Mouse (Mus musculus): Measurements from ENCODE around the gene Kcnk4. TPM values are rescaled to one million over a fixed set of nuclear protein-coding genes. Genes with fewer than 3 reads are reported as not detected.

Gene Kcnk4
- polyA plus RNA-seq (2012; fragmentation: generic; extraction: Trizol) = 0.26 TPM
- long read RNA-seq, experiment 1, partial matches to known transcripts = 0 of 1 reads
- long read RNA-seq, experiment 1, other reads (novel, unspliced or antisense) = 1 of 1 reads
- long read RNA-seq, experiment 2 = 0 reads

DNA sequence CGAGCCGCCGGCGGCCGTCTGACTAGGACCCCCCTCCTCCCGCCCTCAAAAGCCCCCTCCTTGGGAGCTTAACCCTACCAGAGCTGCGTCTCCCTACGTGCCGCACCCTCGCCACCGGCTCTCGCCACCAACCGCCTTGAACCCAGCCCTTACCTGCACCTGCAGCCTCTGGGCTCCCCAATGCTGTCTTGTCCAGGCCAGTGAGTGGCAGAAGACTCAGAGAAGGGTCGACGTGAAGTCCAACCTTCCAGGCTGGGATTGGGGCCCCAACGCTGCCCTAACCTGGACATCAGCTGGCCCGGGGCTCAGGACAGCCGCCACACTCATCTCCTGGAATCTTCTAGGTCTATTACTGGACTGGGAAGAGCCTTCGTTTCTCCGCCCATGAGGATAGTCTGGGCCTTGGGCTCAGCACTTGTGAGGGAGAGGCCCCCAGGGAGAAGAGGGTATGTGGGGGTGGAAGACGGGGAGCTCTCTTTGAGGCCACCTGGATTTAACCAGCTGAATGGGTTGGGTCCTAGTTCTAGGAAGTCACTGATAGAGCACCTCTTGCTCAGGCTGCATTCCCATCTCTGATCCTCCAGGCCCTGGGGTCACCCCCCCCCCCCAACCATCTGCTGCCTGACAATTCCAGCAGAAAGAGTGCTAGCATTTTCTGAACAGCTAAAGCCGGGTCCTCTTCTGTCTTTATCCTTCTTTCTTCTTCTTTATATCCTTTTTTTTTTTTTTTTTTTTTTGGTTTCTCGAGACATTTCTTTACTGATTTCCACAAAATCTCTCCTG, at the start of gene Kcnk4:
Gene Kcnk4 (minus strand): TSS at position 321 of the 783 bp plus-strand sequence.
- no peaks in the 10 kb centered on the region for H3K79me3 ChIP-seq (ENCODE audit: low read depth)

DNA sequence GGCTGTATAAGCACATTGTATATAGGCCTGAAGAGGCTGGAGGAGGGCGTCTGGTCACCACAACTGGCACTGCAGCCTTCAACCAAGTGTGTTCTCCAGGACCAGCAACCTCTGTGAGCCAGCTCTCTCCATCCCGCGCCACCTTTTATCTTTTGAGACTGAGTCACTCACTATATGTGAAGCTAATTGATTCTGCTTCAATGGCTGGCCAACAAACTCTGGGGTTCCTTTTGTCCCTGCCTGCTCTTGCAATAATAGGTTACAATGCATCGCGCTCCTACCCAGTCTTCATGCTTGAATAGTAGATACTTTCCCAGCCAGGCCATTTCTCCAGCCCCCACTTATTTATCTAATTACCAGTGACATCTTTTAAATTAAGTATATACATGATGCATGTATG, 49.3 kb upstream of the Kcnk4 start:
- Histone ChIP-seq H3K36me3 (ENCODE audit: control insufficient read depth, insufficient read depth) (peaks cover 27% of the 10 kb centered on the region), H3K27me3 (ENCODE audit: control insufficient read depth, insufficient read depth, insufficient read length) (no peaks in the 10 kb centered on the region), H3K79me3 (ENCODE audit: low read depth) (peaks cover 3% of the 10 kb centered on the region), H3ac (ENCODE audit: control insufficient read depth, insufficient read length, low read depth) (no peak overlapping the region), H3K79me2 (ENCODE audit: control insufficient read depth, insufficient read depth) (peaks cover 27% of the 10 kb centered on the region), H3K4me3 (ENCODE audit: insufficient read depth, poor library complexity, severe bottlenecking) (no peak overlapping the region)
- TF ChIP-seq MAX (IDR thresholded peaks at IDR 0.05) (no peak), MYOG (IDR thresholded peaks at IDR 0.05; ENCODE audit: control insufficient read depth, extremely low read depth, insufficient read length) (no peak), MYOD1 (IDR thresholded peaks at IDR 0.05; ENCODE audit: control insufficient read depth, insufficient read length, low read depth) (no peak), CEBPB (IDR thresholded peaks at IDR 0.05; ENCODE audit: low read depth) (no peak)

More for the DNA sequence above, at the start of gene Kcnk4:
- TF ChIP-seq USF1 (IDR thresholded peaks at IDR 0.05; ENCODE audit: low read depth) (no peak), FOSL1 (IDR thresholded peaks at IDR 0.05; ENCODE audit: insufficient read depth, low read length, poor library complexity, severe bottlenecking) (no peak), MAX (IDR thresholded peaks at IDR 0.05) (no peak), CTCF (IDR thresholded peaks at IDR 0.05; ENCODE audit: control insufficient read depth, insufficient read depth, insufficient read length) (no peak), MYOD1 (IDR thresholded peaks at IDR 0.05; ENCODE audit: control insufficient read depth, insufficient read length, low read depth) (no peak), MYOG (IDR thresholded peaks at IDR 0.05; ENCODE audit: control insufficient read depth, extremely low read depth, insufficient read length) (no peak), CEBPB (IDR thresholded peaks at IDR 0.05; ENCODE audit: low read depth) (no peak)
- no peaks in the 10 kb centered on the region for H3K79me2 ChIP-seq (ENCODE audit: control insufficient read depth, insufficient read depth)
- H3ac ChIP-seq (ENCODE audit: control insufficient read depth, insufficient read length, low read depth) = peak within 1 kb of the TSS; percentile 8
- H3K4me3 ChIP-seq (ENCODE audit: insufficient read depth, poor library complexity, severe bottlenecking) = no peak within 1 kb of the TSS
- H3K27me3 ChIP-seq (ENCODE audit: control insufficient read depth, insufficient read depth, insufficient read length) = peaks cover 18% of the 10 kb centered on the region
- no peaks in the 10 kb centered on the region for H3K36me3 ChIP-seq (ENCODE audit: control insufficient read depth, insufficient read depth)

DNA sequence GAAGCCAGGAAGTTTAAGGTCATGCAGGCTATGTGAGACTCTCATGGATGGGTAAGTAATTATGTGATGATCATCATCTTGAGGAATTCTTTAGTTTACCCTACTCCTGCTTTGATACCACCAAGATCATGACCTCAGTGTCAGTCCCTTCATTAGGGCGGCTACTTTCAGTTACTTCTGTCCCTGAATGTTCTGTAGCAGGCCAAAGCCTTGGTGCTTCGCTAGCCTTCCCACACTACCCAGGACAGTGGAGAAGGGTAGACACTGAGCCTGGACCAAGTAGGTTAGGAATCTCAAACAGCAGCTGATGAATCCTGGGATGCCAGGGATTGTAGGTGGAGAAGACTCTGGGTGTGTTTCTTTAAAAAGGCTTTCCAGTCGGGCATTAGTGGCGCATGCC, 47.1 kb upstream of the Kcnk4 start:
- TF ChIP-seq CTCF (IDR thresholded peaks at IDR 0.05; ENCODE audit: control insufficient read depth, insufficient read depth, insufficient read length) (no peak), MYOG (IDR thresholded peaks at IDR 0.05; ENCODE audit: control insufficient read depth, extremely low read depth, insufficient read length) (no peak), FOSL1 (IDR thresholded peaks at IDR 0.05; ENCODE audit: insufficient read depth, low read length, poor library complexity, severe bottlenecking) (no peak), USF1 (IDR thresholded peaks at IDR 0.05; ENCODE audit: low read depth) (no peak), MAX (IDR thresholded peaks at IDR 0.05) (no peak), MYOD1 (IDR thresholded peaks at IDR 0.05; ENCODE audit: control insufficient read depth, insufficient read length, low read depth) (no peak), CEBPB (IDR thresholded peaks at IDR 0.05; ENCODE audit: low read depth) (no peak)
- no peaks in the 10 kb centered on the region for H3K27me3 ChIP-seq (ENCODE audit: control insufficient read depth, insufficient read depth, insufficient read length)
- H3K4me3 ChIP-seq (ENCODE audit: insufficient read depth, poor library complexity, severe bottlenecking) = no peak overlapping the region
- peaks cover 22% of the 10 kb centered on the region for H3K79me3 ChIP-seq (ENCODE audit: low read depth)
- H3K79me2 ChIP-seq (ENCODE audit: control insufficient read depth, insufficient read depth) = peaks cover 46% of the 10 kb centered on the region
- H3K36me3 ChIP-seq (ENCODE audit: control insufficient read depth, insufficient read depth) = peaks cover 49% of the 10 kb centered on the region
- H3ac ChIP-seq (ENCODE audit: control insufficient read depth, insufficient read length, low read depth) = no peak overlapping the region

DNA sequence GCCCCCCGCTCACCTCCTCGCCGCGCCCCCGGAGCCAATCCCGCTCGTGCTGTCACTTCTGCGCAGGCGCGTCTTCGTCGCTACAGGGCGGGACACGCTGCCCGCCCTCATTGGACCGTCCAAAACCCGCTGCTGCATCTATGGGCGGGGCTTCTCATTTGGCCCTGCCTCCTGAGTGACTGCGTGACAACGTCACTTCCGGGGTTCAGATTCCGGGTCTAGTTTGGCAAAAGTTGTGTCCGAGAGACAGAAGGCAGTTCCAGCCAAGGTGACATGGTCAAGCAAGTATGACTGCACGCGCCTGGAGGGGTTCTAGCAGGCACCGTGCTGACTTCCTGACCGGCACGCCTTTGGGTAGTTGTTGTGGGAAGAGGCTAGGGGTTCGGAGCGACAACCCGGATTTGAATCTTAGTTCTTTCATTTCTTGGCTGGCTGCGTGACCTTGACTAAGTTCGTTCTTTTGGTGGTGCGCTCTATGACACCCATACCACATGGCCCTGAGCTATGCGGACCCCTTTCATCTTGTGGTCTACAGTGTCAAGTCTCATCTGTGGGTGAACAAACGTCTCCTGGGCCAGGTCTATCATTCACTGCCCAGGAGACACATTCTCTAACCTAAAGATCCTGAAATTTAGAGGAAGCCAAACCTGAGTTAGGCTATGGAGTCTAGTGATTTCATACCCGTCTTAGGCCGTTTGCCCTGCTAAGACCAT, 46.2 kb upstream of the Kcnk4 start, which contains the start of gene Fkbp2:
Gene Fkbp2 (minus strand): TSS at position 121 of the 713 bp plus-strand sequence.
- TF ChIP-seq MAX (IDR thresholded peaks at IDR 0.05) = peak; percentile 14
- no peak for TF ChIP-seq CEBPB (IDR thresholded peaks at IDR 0.05; ENCODE audit: low read depth)
- no peaks in the 10 kb centered on the region for H3K27me3 ChIP-seq (ENCODE audit: control insufficient read depth, insufficient read depth, insufficient read length)
- peaks cover 29% of the 10 kb centered on the region for H3K79me3 ChIP-seq (ENCODE audit: low read depth)
- peak within 1 kb of the TSS; percentile 65 for H3K4me3 ChIP-seq (ENCODE audit: insufficient read depth, poor library complexity, severe bottlenecking)
- peaks cover 46% of the 10 kb centered on the region for H3K79me2 ChIP-seq (ENCODE audit: control insufficient read depth, insufficient read depth)
- H3K36me3 ChIP-seq (ENCODE audit: control insufficient read depth, insufficient read depth) = peaks cover 51% of the 10 kb centered on the region
- peak within 1 kb of the TSS; percentile 81 for H3ac ChIP-seq (ENCODE audit: control insufficient read depth, insufficient read length, low read depth)

DNA sequence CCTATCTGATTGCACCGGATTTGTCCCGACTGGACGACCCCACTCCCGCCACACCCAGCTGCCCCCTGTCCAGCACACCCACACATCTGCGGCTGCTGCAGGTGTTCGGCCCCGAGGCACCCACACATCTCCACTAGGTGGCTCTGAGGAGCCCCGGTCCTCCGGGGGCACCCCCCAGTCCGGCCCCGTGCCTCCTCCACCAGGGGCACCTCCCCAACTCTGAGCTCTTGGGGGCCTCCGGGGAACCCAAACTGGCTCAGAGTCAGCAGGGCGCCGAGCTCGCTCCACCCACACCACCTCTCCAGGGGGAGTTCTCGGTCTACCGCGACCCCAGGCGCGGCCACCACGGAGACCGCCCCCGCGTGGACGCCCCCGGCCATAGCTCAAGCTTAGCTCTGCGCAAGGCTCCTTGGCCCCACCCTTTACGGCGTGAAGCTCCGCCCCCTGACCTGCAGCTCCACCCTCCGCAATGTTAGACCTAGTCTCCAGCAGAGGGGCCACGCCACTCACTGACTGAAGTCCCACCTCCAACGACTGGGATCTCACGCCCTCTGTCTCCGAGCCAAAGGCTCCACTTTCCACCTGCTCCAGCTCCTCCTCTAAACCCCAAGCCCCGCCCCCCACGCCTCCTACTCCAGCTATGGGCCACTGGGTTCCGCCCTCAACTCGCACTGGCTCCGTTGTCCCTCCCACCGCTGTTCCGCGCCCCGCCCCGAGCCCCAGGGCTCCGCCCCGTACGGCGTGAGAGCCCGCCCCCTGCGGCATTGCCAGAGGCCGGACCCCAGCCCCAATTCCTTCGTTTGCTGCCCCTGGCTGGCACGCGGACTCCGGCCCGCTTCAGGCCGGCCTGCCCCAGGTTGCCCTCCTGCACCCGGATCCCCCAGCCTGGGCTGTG, 45.4 kb upstream of the Kcnk4 start:
- Histone ChIP-seq H3K79me2 (ENCODE audit: control insufficient read depth, insufficient read depth) (peaks cover 52% of the 10 kb centered on the region), H3K4me3 (ENCODE audit: insufficient read depth, poor library complexity, severe bottlenecking) (peak overlapping the region; percentile 65), H3K79me3 (ENCODE audit: low read depth) (peaks cover 31% of the 10 kb centered on the region), H3K36me3 (ENCODE audit: control insufficient read depth, insufficient read depth) (peaks cover 51% of the 10 kb centered on the region), H3K27me3 (ENCODE audit: control insufficient read depth, insufficient read depth, insufficient read length) (no peaks in the 10 kb centered on the region), H3ac (ENCODE audit: control insufficient read depth, insufficient read length, low read depth) (peak overlapping the region; percentile 81)
- TF ChIP-seq CEBPB (IDR thresholded peaks at IDR 0.05; ENCODE audit: low read depth) = no peak
- TF ChIP-seq CTCF (IDR thresholded peaks at IDR 0.05; ENCODE audit: control insufficient read depth, insufficient read depth, insufficient read length) = peak; percentile 83
